Mouse (Mus musculus) ES-E14 (cell line): ENCODE measurements around the gene Setd1a. TPM values are rescaled to one million over a fixed set of nuclear protein-coding genes. Genes with fewer than 3 reads are reported as not detected.

Experiments used
- DNase-seq: peaks from one replicate; pipeline ENCODE4 v3.0.0-alpha.2; 2013; ENCODE audit warnings: low read depth, low spot score
- H3K27ac ChIP-seq: 2 replicates; pipeline ENCODE4 v1.5.1; 2012; ENCODE audit warnings: low read depth, mild to moderate bottlenecking, low read length, moderate library complexity, mixed read lengths; ENCODE audit not compliant: poor library complexity, insufficient read depth, severe bottlenecking
- H3K36me3 ChIP-seq: 2 replicates; pipeline ENCODE4 v1.6.1; 2012; ENCODE audit warnings: mild to moderate bottlenecking, low read length, moderate library complexity, mixed read lengths; ENCODE audit not compliant: control insufficient read depth, poor library complexity, insufficient read depth, severe bottlenecking
- H3K4me1 ChIP-seq, 2 experiments: fragments of 150-350 bp in 1 of 2; sonication (generic) in 1 of 2; 2 replicates each; pipeline ENCODE4 v1.6.1; 2012; ENCODE audit warnings: low read length in 2 of 2, mild to moderate bottlenecking in 1 of 2, mixed read lengths in 1 of 2; ENCODE audit not compliant: control insufficient read depth in 2 of 2, insufficient read depth in 2 of 2, poor library complexity in 1 of 2
- H3K4me3 ChIP-seq, 2 experiments: fragments of 150-350 bp in 1 of 2; sonication (generic) in 1 of 2; 2 replicates each; pipeline ENCODE4 v1.5.1; 2012; ENCODE audit warnings: low read length in 2 of 2, low read depth in 1 of 2, mild to moderate bottlenecking in 1 of 2, mixed read lengths in 1 of 2; ENCODE audit not compliant: insufficient read depth in 1 of 2, poor library complexity in 1 of 2, severe bottlenecking in 1 of 2
- H3K9ac ChIP-seq: 2 replicates; pipeline ENCODE4 v1.6.1; 2012; ENCODE audit warnings: low read depth, mild to moderate bottlenecking, low read length, mixed read lengths; ENCODE audit not compliant: poor library complexity, insufficient read depth, severe bottlenecking
- H3K9me3 ChIP-seq: fragments of 150-350 bp; sonication (generic); 2 replicates; pipeline ENCODE4 v1.6.1; 2012; ENCODE audit warnings: low read depth, mild to moderate bottlenecking, low read length; ENCODE audit not compliant: control insufficient read depth, insufficient read depth
- CHD2 ChIP-seq: IDR thresholded peaks from 2 replicates; pipeline ENCODE4 v1.6.1; 2014; ENCODE audit warnings: mild to moderate bottlenecking, low read depth, low read length, inconsistent platforms
- HCFC1 ChIP-seq: IDR thresholded peaks from 2 replicates; pipeline ENCODE4 v1.6.1; 2012; ENCODE audit warnings: low read length, inconsistent platforms, borderline replicate concordance; ENCODE audit not compliant: insufficient read depth
- MAFK ChIP-seq: IDR thresholded peaks from 2 replicates; pipeline ENCODE4 v1.6.1; 2014; ENCODE audit warnings: mild to moderate bottlenecking, low read depth, low read length, inconsistent platforms; ENCODE audit not compliant: insufficient read depth
- ZC3H11A ChIP-seq: IDR thresholded peaks from 2 replicates; pipeline ENCODE4 v1.6.1; 2012; ENCODE audit warnings: low read depth, mild to moderate bottlenecking, inconsistent platforms, low read length, borderline replicate concordance
- ZNF384 ChIP-seq: IDR thresholded peaks from 2 replicates; pipeline ENCODE4 v1.6.1; 2012; ENCODE audit warnings: low read depth, low read length, inconsistent platforms
- in situ Hi-C, 2 experiments: fragments of 600-800 bp; cut with MboI; formaldehyde crosslinking; loops; one replicate each; pipeline ENCODE4 v1.15.1; 2025; ENCODE audit warnings: low sequenced_read_pairs in 2 of 2, inconsistent platforms in 1 of 2; ENCODE audit not compliant: unreplicated experiment in 2 of 2
- total RNA-seq: library from RNA; depleted of rRNA; stranded (reverse); fragments of 300-350 nt; gene quantifications from 2 replicates; pipeline ENCODE4 v1.2.3, GENCODE M21; 2012

The Setd1a gene
- total RNA-seq, 1 experiment, result 22.6 TPM

DNA sequence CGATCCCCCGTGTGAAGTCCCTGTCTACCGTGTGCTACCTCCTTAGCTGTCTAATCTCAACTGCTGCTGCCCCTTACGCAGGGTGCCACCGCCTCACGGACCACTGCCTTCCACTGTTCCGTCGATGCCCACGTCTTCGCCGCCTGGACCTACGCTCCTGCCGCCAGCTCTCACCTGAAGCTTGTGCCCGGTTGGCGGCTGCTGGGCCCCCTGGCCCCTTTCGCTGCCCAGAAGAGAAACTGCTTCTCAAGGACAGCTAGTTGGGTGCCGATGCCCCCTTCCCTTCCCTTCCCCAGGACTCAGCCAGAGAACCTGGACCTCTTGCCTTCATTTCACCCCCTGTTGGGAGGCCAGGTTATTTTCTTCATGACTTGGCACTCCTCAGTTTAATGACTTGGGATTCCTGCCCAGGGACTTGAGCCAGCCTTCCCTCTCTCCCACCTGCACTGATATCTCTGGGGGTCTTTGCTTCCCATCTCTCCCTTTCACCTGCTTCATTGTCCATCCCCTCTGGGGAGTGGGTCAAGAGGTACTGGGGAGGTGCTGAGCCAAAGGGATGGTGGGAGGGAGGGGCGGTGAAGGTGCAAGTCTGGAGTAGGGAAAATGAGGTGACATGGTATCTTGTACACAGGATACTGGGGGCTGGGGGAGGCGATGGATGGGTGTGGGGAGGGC is 8.7 kb upstream of the Setd1a start:
- DNase-seq, result no peak
- in situ Hi-C loops, result no loop called here
- no peak for TF ChIP-seq MAFK
- no peak for TF ChIP-seq ZNF384
- no peak for TF ChIP-seq ZC3H11A
- H3K4me1 ChIP-seq, result peaks cover 0 to 17% of the 10 kb centered on the region in 2 experiments; a peak in 2 of 4 replicates
- peaks cover 26% of the 10 kb centered on the region for H3K36me3 ChIP-seq
- peak overlapping the region; percentile 57 for H3K9ac ChIP-seq
- no peaks in the 10 kb centered on the region for H3K9me3 ChIP-seq
- peak overlapping the region; percentile 10 to 42; a peak in 2 of 4 replicates for H3K4me3 ChIP-seq
- H3K27ac ChIP-seq, result peak overlapping the region; percentile 59

- in situ Hi-C loops, result no loop called here
- H3K9ac ChIP-seq, result no peak overlapping the region
- TF ChIP-seq ZNF384 (no peak), MAFK (no peak), HCFC1 (no peak), ZC3H11A (no peak), CHD2 (no peak)
- H3K27ac ChIP-seq, result peak overlapping the region; percentile 51
- DNase-seq, result no peak
- H3K36me3 ChIP-seq, result peaks cover 24% of the 10 kb centered on the region
- H3K9me3 ChIP-seq, result no peaks in the 10 kb centered on the region
- peaks cover 0 to 17% of the 10 kb centered on the region in 2 experiments; a peak in 2 of 4 replicates for H3K4me1 ChIP-seq
- H3K4me3 ChIP-seq, result peak overlapping the region in 1 of 2 experiments; percentile 42; a peak in 2 of 4 replicates
Measured at GRCm38 (mm10) chr7:127768346-127768996, 8.0 kb upstream of the Setd1a start.

DNA sequence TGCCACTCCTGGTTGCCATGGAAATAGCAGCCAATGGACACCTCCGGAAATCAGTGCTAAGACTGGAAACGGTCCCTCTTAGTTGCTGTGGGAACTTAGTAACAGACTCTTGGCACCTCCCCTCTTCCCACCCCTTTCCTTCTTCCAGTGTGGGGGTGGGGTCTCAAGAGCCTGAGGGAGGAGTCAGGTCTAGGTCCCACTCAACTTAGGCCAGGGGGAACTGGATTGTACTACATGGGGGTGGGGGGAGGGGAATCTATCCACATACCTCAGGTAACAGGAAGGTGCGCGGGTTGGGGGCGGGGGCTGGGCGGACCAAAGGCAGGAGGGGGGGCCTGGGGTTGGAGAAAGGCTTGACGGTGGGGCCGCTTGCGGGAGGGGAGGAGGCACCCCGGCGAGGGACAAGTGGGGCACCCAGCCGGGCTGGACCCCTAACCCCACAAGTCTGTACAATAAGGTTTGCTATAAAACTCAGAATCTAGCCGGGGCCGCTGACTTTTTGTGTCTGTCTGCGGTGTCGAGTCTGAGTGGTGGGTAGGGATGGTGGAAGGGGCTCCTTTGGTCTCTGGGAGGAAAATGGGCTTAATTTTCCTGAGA is 7.4 kb upstream of the Setd1a start:
- Histone ChIP-seq H3K27ac (peak overlapping the region; percentile 91), H3K4me1 (peaks cover 0 to 17% of the 10 kb centered on the region in 2 experiments; a peak in 2 of 4 replicates), H3K4me3 (peak overlapping the region; percentile 81 to 96), H3K9ac (peak overlapping the region; percentile 95), H3K36me3 (peaks cover 26% of the 10 kb centered on the region), H3K9me3 (no peaks in the 10 kb centered on the region)
- in situ Hi-C loops, result no loop called here
- DNase-seq, result peak; percentile 99
- TF ChIP-seq HCFC1, result peak; percentile 48; the same call in 1 of the 2 replicates
- peak; percentile 85 for TF ChIP-seq CHD2
- no peak for TF ChIP-seq MAFK

DNA sequence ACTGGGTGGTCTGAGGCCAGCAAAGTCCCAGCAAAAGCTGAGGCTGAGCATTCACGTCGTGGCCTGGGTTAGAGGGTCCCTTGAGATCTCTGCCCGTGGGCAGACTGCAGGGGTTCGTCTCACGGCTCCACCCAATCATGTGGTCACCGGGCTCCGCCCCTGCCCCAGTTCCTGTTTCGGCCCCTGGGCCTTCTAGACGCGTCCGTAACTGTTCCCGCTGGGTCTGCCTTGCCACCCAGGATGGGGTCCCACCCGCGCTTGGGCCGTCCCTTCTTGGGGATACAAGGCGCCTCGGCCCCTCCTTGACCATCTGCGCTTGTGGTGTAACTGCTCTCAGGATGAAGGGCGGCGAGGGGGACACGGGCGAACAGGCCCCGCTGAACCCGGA is 6.8 kb upstream of the Setd1a start, which contains the start of gene Orai3:
Gene Orai3, plus strand, starts transcription at position 165 of the 388 bp plus-strand sequence.
- DNase-seq, result no peak
- no peak for TF ChIP-seq MAFK
- TF ChIP-seq ZC3H11A, result no peak
- no peak for TF ChIP-seq CHD2
- TF ChIP-seq HCFC1, result no peak
- TF ChIP-seq ZNF384, result no peak
- Histone ChIP-seq H3K27ac (peak within 1 kb of the TSS; percentile 91), H3K36me3 (peaks cover 28% of the 10 kb centered on the region), H3K9me3 (no peaks in the 10 kb centered on the region), H3K9ac (peak within 1 kb of the TSS; percentile 95), H3K4me3 (peak within 1 kb of the TSS; percentile 81 to 96), H3K4me1 (peaks cover 0 to 17% of the 10 kb centered on the region in 2 experiments; a peak in 2 of 4 replicates)
- in situ Hi-C loops, result no loop called here
